Mouse (Mus musculus): ENCODE measurements around the gene Obscn. TPM values are rescaled to one million over a fixed set of nuclear protein-coding genes. Genes with fewer than 3 reads are reported as not detected.

The Obscn gene
- not detected for polyA plus RNA-seq (2017; shearing (Covaris generic))

DNA sequence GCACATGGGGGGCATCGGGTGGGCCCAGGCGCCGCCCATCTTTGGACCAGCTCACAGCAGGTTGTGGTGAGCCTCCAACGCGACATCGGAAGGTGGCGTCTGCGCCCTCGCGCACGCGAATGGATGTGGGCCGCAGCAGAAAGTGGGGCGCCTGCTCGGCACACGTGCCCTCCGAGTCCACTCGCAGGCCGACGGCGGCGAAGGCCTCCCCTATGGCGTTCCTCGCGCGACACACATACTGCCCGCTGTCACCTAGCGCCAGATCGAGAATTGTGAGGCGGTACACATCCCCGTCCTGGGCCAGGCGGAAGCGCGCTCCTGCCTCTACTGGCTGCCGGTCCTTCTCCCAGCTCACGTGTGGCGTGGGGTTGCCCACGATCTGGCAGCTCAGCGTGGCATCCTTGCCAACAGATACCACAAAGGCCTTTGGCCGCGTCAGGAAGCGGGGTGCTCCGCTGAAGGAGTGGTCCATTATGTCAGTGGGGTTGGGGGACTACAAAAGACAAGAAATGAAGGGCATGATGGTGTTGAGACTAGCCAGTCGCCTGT lies at the start of gene Obscn:
Gene Obscn (minus strand): TSS at position 499 of the 549 bp plus-strand sequence.
- ATAC-seq: no peak

DNA sequence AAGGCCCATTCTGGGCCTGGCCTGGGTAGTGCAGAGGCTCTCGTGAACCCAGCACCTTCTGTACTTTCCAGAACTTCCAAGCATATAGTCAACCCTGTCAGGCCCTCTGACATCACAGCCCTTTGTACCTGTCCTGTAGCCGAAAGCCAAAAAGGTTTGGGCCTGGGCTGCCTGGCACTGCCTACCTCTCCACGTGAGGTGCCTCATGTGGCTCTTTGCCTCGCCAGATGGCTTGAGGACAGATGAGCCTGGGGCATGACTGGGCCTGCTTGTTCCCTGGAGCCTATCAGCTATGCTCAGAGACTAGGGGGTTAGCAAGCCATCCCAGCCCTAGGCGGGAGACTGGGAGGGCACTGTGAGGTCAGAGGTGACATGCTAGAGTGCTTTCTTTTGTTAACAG lies 49.3 kb upstream of the Obscn start:
- no peak for ATAC-seq

GRCm38 (mm10) chr11:59183821-59184220 lies 47.6 kb upstream of the Obscn start:
- peak; percentile 54 for ATAC-seq

GRCm38 (mm10) chr11:59182864-59183331 lies 46.7 kb upstream of the Obscn start, which contains the start of gene Gjc2:
Gene Gjc2 (minus strand): TSS chr11:59183213.
- ATAC-seq: no peak

DNA sequence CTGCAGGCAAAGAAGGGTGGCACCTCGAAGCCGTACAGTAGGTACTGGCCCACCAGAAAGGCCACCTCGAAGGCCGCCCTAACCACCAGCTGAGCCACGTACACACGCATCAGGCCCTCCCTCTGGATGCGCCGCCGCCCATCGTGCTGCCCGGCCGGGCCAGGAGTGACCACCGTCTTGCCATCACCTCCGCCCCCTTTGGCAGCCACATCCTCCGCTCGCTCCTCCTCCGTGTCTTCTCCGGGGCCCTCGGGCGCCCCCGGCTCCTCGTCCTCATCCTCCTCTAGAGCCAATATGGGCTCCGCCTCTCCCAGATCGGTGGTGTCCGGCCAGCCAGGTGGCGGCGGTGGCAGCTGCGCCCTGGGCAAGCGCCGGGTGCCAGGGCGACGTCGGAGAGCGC lies 40.7 kb upstream of the Obscn start:
- ATAC-seq: no peak

- no peak for ATAC-seq
Observed at GRCm38 (mm10) chr11:59176475-59176874, 40.3 kb upstream of the Obscn start.

GRCm38 (mm10) chr11:59174189-59174838 lies 38.1 kb upstream of the Obscn start:
- no peak for ATAC-seq

- ATAC-seq: no peak
Observed at GRCm38 (mm10) chr11:59170549-59170948, 34.3 kb upstream of the Obscn start.

DNA sequence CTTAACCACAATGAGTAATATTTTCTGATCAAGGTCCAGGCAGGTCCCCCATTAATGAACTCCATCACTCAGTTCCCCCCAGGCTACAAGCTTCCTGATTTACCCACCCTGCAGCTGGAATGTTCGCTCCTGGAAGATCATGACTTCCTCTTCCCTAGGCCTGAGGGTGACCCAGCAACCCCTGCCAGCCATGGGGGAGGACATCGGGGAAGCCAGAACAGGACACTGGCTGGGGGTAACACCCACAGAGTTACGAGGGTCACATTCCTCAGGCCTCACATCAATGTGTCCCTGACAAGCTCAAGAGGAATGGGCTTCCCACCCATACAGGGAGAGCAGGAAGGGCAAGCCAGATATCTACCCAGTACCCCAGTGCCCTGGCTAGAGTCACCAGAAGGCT lies 33.6 kb upstream of the Obscn start:
- ATAC-seq: no peak

DNA sequence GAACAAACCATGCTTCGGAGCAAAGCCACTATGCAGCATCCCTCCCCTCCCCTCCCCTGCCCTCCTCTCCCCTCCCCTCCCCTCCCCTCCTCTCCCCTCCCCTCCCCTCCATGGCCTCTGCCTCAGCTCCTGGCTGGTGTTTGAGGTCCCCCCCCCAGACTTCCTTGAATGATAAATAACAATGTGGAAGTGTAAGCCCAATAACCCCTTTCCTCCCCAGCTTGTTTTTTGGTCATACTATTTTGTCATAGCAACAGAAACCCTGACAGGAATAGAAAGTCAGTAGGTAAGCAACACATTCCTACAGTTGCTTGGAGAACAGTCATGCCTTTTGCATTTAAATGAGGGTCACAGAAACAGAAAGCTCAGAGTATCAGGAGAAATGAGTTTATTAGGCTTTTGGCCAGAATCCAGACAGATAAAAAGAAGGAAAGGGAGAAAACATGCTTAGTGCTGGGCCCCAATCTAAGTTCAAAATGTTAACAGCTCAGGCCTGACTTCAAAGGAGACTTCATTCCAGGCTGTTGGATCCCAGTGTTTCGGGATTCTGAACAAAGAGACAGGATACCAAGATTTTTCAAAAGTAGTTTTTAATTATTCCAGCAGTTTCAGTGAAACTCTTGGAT lies 29.5 kb upstream of the Obscn start:
- no peak for ATAC-seq

DNA sequence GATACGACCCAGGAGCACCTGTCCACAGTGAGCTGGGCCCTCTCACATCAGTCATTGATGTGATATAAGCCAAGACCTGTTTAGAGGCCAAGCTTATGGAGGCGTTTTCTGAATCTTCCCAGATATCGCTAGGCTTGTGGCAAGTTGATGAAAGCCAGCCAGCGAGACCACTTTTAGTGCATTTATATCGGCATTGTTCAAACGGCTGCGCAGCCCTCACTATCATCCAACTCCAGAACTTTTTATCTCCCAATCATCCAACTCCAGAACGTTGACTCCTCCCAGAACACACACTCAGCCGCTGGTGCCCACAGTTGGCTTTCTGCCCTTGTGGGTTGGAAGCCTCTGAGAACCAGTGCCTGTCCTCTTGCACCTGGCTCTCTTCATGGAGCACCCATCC lies 28.2 kb upstream of the Obscn start:
- no peak for ATAC-seq

- ATAC-seq: peak; percentile 95
Observed at GRCm38 (mm10) chr11:59163255-59164236, 27.3 kb upstream of the Obscn start, which contains the start of gene Iba57. Gene Iba57 (minus strand): TSS chr11:59163739.

- peak; percentile 6 for ATAC-seq
Observed at GRCm38 (mm10) chr11:59162443-59163254, 26.4 kb upstream of the Obscn start.

DNA sequence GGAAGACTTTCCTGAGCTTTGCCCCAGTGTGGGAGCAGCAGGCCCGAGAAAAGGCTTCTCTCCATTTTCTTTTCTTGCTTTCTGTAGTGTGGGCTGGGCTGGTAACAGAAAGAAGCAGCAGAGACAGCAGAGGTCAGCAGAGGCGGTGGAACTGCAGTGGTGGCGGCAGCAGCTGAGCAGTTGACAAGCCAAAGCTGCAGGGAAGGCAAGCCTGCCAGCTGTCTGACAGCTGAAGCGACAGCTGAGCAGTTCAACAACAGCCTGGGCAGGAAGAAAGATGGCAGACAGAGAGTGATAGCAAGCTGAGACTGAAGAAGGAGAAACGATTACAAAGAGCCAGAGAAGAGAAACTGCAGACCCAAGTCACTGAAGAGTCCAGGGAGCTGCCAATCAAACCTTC lies 25.2 kb upstream of the Obscn start:
- ATAC-seq: no peak

GRCm38 (mm10) chr11:59159558-59159957 lies 23.4 kb upstream of the Obscn start:
- no peak for ATAC-seq

- no peak for ATAC-seq
Observed at GRCm38 (mm10) chr11:59159099-59159498, 22.9 kb upstream of the Obscn start.

- no peak for ATAC-seq
Observed at GRCm38 (mm10) chr11:59155900-59156299, 19.7 kb upstream of the Obscn start.

DNA sequence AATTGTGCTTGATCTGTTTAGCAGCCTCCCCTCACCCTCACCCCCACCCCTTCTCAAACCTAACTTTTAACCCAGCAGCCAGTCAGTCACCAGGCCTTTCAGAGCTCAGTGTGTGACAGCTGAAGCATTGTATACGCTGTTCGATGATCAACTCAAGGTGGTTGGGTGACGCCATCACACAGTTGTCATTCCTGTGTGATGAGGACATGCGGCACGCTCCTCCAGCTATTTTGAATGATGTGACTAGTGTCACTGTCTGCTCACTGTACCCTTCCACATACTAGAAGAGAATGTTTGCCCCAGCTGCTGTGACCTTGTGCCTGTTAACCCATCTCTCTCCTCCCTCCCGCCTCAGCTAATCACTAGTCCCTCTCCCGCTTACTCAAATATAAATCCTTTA lies 18.0 kb upstream of the Obscn start:
- ATAC-seq: no peak

- no peak for ATAC-seq
Observed at GRCm38 (mm10) chr11:59151729-59152128, 15.5 kb upstream of the Obscn start.

- no peak for ATAC-seq
Observed at GRCm38 (mm10) chr11:59149302-59149701, 13.1 kb upstream of the Obscn start.

DNA sequence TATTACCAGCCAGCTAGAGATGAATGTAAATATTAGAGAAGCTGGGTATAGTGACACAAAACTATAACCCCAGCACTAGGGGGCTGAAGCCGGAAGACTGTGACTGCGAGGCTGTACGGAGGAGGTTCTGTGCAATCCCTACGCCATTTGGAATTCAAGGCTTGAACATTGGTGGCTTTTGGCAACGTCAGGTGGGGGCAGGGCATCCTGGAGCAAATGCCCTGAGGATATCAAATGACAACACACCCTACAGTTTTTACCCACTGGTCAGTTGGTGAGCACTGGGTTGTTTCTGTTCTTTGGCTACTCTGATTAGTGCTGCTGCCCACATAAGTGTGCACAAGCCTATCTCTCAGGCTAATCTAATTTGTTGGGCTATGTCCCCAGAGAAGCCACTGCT lies 6.8 kb upstream of the Obscn start:
- no peak for ATAC-seq
